Mouse (Mus musculus): ENCODE measurements around the gene Tm9sf3. TPM values are rescaled to one million over a fixed set of nuclear protein-coding genes. Genes with fewer than 3 reads are reported as not detected.

Gene Tm9sf3
- polyA plus RNA-seq, 1 experiment = 269 TPM

- Histone ChIP-seq H3K4me3 (ENCODE audit: insufficient read depth, low read length) (no peak overlapping the region), H3K4me1 (ENCODE audit: control insufficient read depth, insufficient read depth, low read length) (no peaks in the 10 kb centered on the region), H3K27ac (ENCODE audit: insufficient read depth, low read length) (no peak overlapping the region)
- TF ChIP-seq CTCF (IDR thresholded peaks at IDR 0.05; ENCODE audit: borderline replicate concordance, insufficient read depth, low read length) (no peak), POLR2A (IDR thresholded peaks at IDR 0.05; ENCODE audit: low read depth, low read length) (no peak)
Measured at GRCm38 (mm10) chr19:41241997-41242396, 21.8 kb downstream of the Tm9sf3 start.

GRCm38 (mm10) chr19:41233698-41234097 is 30.1 kb downstream of the Tm9sf3 start:
- Histone ChIP-seq H3K4me1 (ENCODE audit: control insufficient read depth, insufficient read depth, low read length) (no peaks in the 10 kb centered on the region), H3K4me3 (ENCODE audit: insufficient read depth, low read length) (no peak overlapping the region), H3K27ac (ENCODE audit: insufficient read depth, low read length) (no peak overlapping the region)
- TF ChIP-seq POLR2A (IDR thresholded peaks at IDR 0.05; ENCODE audit: low read depth, low read length) (no peak), CTCF (IDR thresholded peaks at IDR 0.05; ENCODE audit: borderline replicate concordance, insufficient read depth, low read length) (no peak)

GRCm38 (mm10) chr19:41208326-41208725 is 55.5 kb downstream of the Tm9sf3 start:
- H3K27ac ChIP-seq (ENCODE audit: insufficient read depth, low read length) = no peak overlapping the region
- no peak for TF ChIP-seq POLR2A (IDR thresholded peaks at IDR 0.05; ENCODE audit: low read depth, low read length)
- TF ChIP-seq CTCF (IDR thresholded peaks at IDR 0.05; ENCODE audit: borderline replicate concordance, insufficient read depth, low read length) = no peak
- H3K4me1 ChIP-seq (ENCODE audit: control insufficient read depth, insufficient read depth, low read length) = no peaks in the 10 kb centered on the region; the same call in 1 of the 2 replicates
- H3K4me3 ChIP-seq (ENCODE audit: insufficient read depth, low read length) = no peak overlapping the region

GRCm38 (mm10) chr19:41206811-41207344 is 56.9 kb downstream of the Tm9sf3 start, which contains the start of gene Tll2:
Gene Tll2, minus strand, starts transcription at chr19:41206835.
- Histone ChIP-seq H3K27ac (ENCODE audit: insufficient read depth, low read length) (no peak within 1 kb of the TSS), H3K4me1 (ENCODE audit: control insufficient read depth, insufficient read depth, low read length) (no peaks in the 10 kb centered on the region; the same call in 1 of the 2 replicates), H3K4me3 (ENCODE audit: insufficient read depth, low read length) (peak within 1 kb of the TSS; percentile 5)
- TF ChIP-seq POLR2A (IDR thresholded peaks at IDR 0.05; ENCODE audit: low read depth, low read length) = no peak
- no peak for TF ChIP-seq CTCF (IDR thresholded peaks at IDR 0.05; ENCODE audit: borderline replicate concordance, insufficient read depth, low read length)

- TF ChIP-seq CTCF (IDR thresholded peaks at IDR 0.05; ENCODE audit: borderline replicate concordance, insufficient read depth, low read length) = no peak
- no peak for TF ChIP-seq POLR2A (IDR thresholded peaks at IDR 0.05; ENCODE audit: low read depth, low read length)
- Histone ChIP-seq H3K4me3 (ENCODE audit: insufficient read depth, low read length) (peak overlapping the region; percentile 0; the same call in 1 of the 2 replicates), H3K27ac (ENCODE audit: insufficient read depth, low read length) (no peak overlapping the region), H3K4me1 (ENCODE audit: control insufficient read depth, insufficient read depth, low read length) (no peaks in the 10 kb centered on the region; the same call in 1 of the 2 replicates)
Measured at GRCm38 (mm10) chr19:41206041-41206810, 57.6 kb downstream of the Tm9sf3 start.

GRCm38 (mm10) chr19:41204159-41205081 is 59.4 kb downstream of the Tm9sf3 start:
- Histone ChIP-seq H3K4me1 (ENCODE audit: control insufficient read depth, insufficient read depth, low read length) (no peaks in the 10 kb centered on the region; the same call in 1 of the 2 replicates), H3K27ac (ENCODE audit: insufficient read depth, low read length) (no peak overlapping the region), H3K4me3 (ENCODE audit: insufficient read depth, low read length) (no peak overlapping the region)
- no peak for TF ChIP-seq POLR2A (IDR thresholded peaks at IDR 0.05; ENCODE audit: low read depth, low read length)
- no peak for TF ChIP-seq CTCF (IDR thresholded peaks at IDR 0.05; ENCODE audit: borderline replicate concordance, insufficient read depth, low read length)

- TF ChIP-seq POLR2A (IDR thresholded peaks at IDR 0.05; ENCODE audit: low read depth, low read length) = no peak
- TF ChIP-seq CTCF (IDR thresholded peaks at IDR 0.05; ENCODE audit: borderline replicate concordance, insufficient read depth, low read length) = no peak
Measured at GRCm38 (mm10) chr19:41197606-41198005, 66.2 kb downstream of the Tm9sf3 start.

GRCm38 (mm10) chr19:41193379-41193778 is 70.4 kb downstream of the Tm9sf3 start:
- Histone ChIP-seq H3K4me3 (ENCODE audit: insufficient read depth, low read length) (no peak overlapping the region), H3K27ac (ENCODE audit: insufficient read depth, low read length) (no peak overlapping the region), H3K4me1 (ENCODE audit: control insufficient read depth, insufficient read depth, low read length) (no peaks in the 10 kb centered on the region)
- no peak for TF ChIP-seq POLR2A (IDR thresholded peaks at IDR 0.05; ENCODE audit: low read depth, low read length)
- TF ChIP-seq CTCF (IDR thresholded peaks at IDR 0.05; ENCODE audit: borderline replicate concordance, insufficient read depth, low read length) = no peak

More at GRCm38 (mm10) chr19:41197606-41198005, 66.2 kb downstream of the Tm9sf3 start:
- H3K4me1 ChIP-seq (ENCODE audit: control insufficient read depth, insufficient read depth, low read length) = no peaks in the 10 kb centered on the region
- no peak overlapping the region for H3K4me3 ChIP-seq (ENCODE audit: insufficient read depth, low read length)
- no peak overlapping the region for H3K27ac ChIP-seq (ENCODE audit: insufficient read depth, low read length)

- Histone ChIP-seq H3K4me1 (ENCODE audit: control insufficient read depth, insufficient read depth, low read length) (no peaks in the 10 kb centered on the region), H3K4me3 (ENCODE audit: insufficient read depth, low read length) (no peak overlapping the region), H3K27ac (ENCODE audit: insufficient read depth, low read length) (no peak overlapping the region)
- TF ChIP-seq CTCF (IDR thresholded peaks at IDR 0.05; ENCODE audit: borderline replicate concordance, insufficient read depth, low read length) (no peak), POLR2A (IDR thresholded peaks at IDR 0.05; ENCODE audit: low read depth, low read length) (no peak)
Measured at GRCm38 (mm10) chr19:41192953-41193352, 70.8 kb downstream of the Tm9sf3 start.
